Mouse (Mus musculus): ENCODE results near the gene Gm28308. TPM values are rescaled to one million over a fixed set of nuclear protein-coding genes. Genes with fewer than 3 reads are reported as not detected.

Gm28308 gene
- polyA plus RNA-seq, 1 experiment from 2014 or later = not detected

Other genes starting within 250 kb of the Gm28308 start
- gene Skap2, start 200.8 kb downstream of the Gm28308 start, polyA plus RNA-seq (2015; fragmentation: Illumina TruSeq; extraction: RNeasy Lipid Tissue Mini Kit (QIAGEN cat#74804); ENCODE audit: insufficient read depth, low read depth, low replicate concordance) = 8.7 TPM
- gene Hoxa1, start 55.0 kb downstream of the Gm28308 start, polyA plus RNA-seq (2015; fragmentation: Illumina TruSeq; extraction: RNeasy Lipid Tissue Mini Kit (QIAGEN cat#74804); ENCODE audit: insufficient read depth, low read depth, low replicate concordance) = not detected
- 0.63 TPM for gene Hoxa2, start 48.5 kb downstream of the Gm28308 start, polyA plus RNA-seq (2015; fragmentation: Illumina TruSeq; extraction: RNeasy Lipid Tissue Mini Kit (QIAGEN cat#74804); ENCODE audit: insufficient read depth, low read depth, low replicate concordance)
- gene 5730596B20Rik, start 35.8 kb downstream of the Gm28308 start, polyA plus RNA-seq (2015; fragmentation: Illumina TruSeq; extraction: RNeasy Lipid Tissue Mini Kit (QIAGEN cat#74804); ENCODE audit: insufficient read depth, low read depth, low replicate concordance) = not detected
- gene Hoxa4, start 21.6 kb downstream of the Gm28308 start, polyA plus RNA-seq (2015; fragmentation: Illumina TruSeq; extraction: RNeasy Lipid Tissue Mini Kit (QIAGEN cat#74804); ENCODE audit: insufficient read depth, low read depth, low replicate concordance) = 1.6 TPM
- 2.8 TPM for gene Hoxa5, start 8.8 kb downstream of the Gm28308 start, polyA plus RNA-seq (2015; fragmentation: Illumina TruSeq; extraction: RNeasy Lipid Tissue Mini Kit (QIAGEN cat#74804); ENCODE audit: insufficient read depth, low read depth, low replicate concordance)
- not detected for gene Hoxa6, start 4.6 kb downstream of the Gm28308 start, polyA plus RNA-seq (2015; fragmentation: Illumina TruSeq; extraction: RNeasy Lipid Tissue Mini Kit (QIAGEN cat#74804); ENCODE audit: insufficient read depth, low read depth, low replicate concordance)
- gene Hoxa3, start within 50 bp of the Gm28308 start, polyA plus RNA-seq (2015; fragmentation: Illumina TruSeq; extraction: RNeasy Lipid Tissue Mini Kit (QIAGEN cat#74804); ENCODE audit: insufficient read depth, low read depth, low replicate concordance) = 1.5 TPM
- 0.68 TPM for gene Hoxa7, start 8.5 kb upstream of the Gm28308 start, polyA plus RNA-seq (2015; fragmentation: Illumina TruSeq; extraction: RNeasy Lipid Tissue Mini Kit (QIAGEN cat#74804); ENCODE audit: insufficient read depth, low read depth, low replicate concordance)
- gene Hoxa9, start 17.8 kb upstream of the Gm28308 start, polyA plus RNA-seq (2015; fragmentation: Illumina TruSeq; extraction: RNeasy Lipid Tissue Mini Kit (QIAGEN cat#74804); ENCODE audit: insufficient read depth, low read depth, low replicate concordance) = not detected
- not detected for gene Hoxa10, start 27.5 kb upstream of the Gm28308 start, polyA plus RNA-seq (2015; fragmentation: Illumina TruSeq; extraction: RNeasy Lipid Tissue Mini Kit (QIAGEN cat#74804); ENCODE audit: insufficient read depth, low read depth, low replicate concordance)
- not detected for gene Hoxa11, start 32.5 kb upstream of the Gm28308 start, polyA plus RNA-seq (2015; fragmentation: Illumina TruSeq; extraction: RNeasy Lipid Tissue Mini Kit (QIAGEN cat#74804); ENCODE audit: insufficient read depth, low read depth, low replicate concordance)
- not detected for gene Hoxa13, start 47.5 kb upstream of the Gm28308 start, polyA plus RNA-seq (2015; fragmentation: Illumina TruSeq; extraction: RNeasy Lipid Tissue Mini Kit (QIAGEN cat#74804); ENCODE audit: insufficient read depth, low read depth, low replicate concordance)
- gene Evx1, start 100.2 kb upstream of the Gm28308 start, polyA plus RNA-seq (2015; fragmentation: Illumina TruSeq; extraction: RNeasy Lipid Tissue Mini Kit (QIAGEN cat#74804); ENCODE audit: insufficient read depth, low read depth, low replicate concordance) = not detected

Data from pancreas, adult 10 weeks (tissue).